Mouse (Mus musculus): ENCODE measurements around the gene Dpf1.

- TF ChIP-seq TAL1 (IDR thresholded peaks at IDR 0.05; ENCODE audit: low read length) (no peak), GATA1 (IDR thresholded peaks at IDR 0.05; ENCODE audit: low read length) (no peak)
These were observed 2.6 kb upstream of the Dpf1 start for GRCm38 (mm10) chr7:29301127-29301566.

All from erythroblast, embryonic 14.5 days (primary cell).